ENCODE assay signal across 34 mouse cellular contexts in genomic region chr4:132331960-132332359, GRCm38 (mm10). TPM values are rescaled to one million over a fixed set of nuclear protein-coding genes. Genes with fewer than 3 reads are reported as not detected.
"Had no signal": no experiment of that assay in that cellular context is flagged by ENCODE, and none has a peak within 500 bp of the region (broad histone marks: within the 10 kb centered on the region; RNA-seq: fewer than 3 reads in every experiment).

No protein-coding gene starts in this region.

- H3K27ac ChIP-seq: left cerebral cortex, adult 2 months; limb, embryonic 10.5 days; limb, embryonic 12.5 days; limb, embryonic 13.5 days; limb, embryonic 15.5 days; liver, embryonic 13.5 days; liver, embryonic 14.5 days; liver, embryonic 15.5 days; lung, embryonic 15.5 days; macrophage; midbrain, embryonic 10.5 days; midbrain, embryonic 12.5 days; midbrain, embryonic 13.5 days; midbrain, embryonic 15.5 days; neural tube, embryonic 12.5 days had no signal

- H3K4me3 ChIP-seq: left cerebral cortex, adult 2 months; limb, embryonic 10.5 days; limb, embryonic 12.5 days; limb, embryonic 13.5 days; limb, embryonic 15.5 days; liver, embryonic 12.5 days; liver, embryonic 13.5 days; liver, embryonic 15.5 days; lung, embryonic 15.5 days; megakaryocyte, embryonic 14.5 days; midbrain, embryonic 10.5 days; midbrain, embryonic 12.5 days; midbrain, embryonic 13.5 days; midbrain, embryonic 15.5 days; neural tube, embryonic 12.5 days had no signal

- H3K4me2 ChIP-seq: limb, embryonic 12.5 days; limb, embryonic 13.5 days; limb, embryonic 15.5 days; liver, embryonic 11.5 days; liver, embryonic 12.5 days; liver, embryonic 13.5 days; liver, embryonic 15.5 days; lung, embryonic 14.5 days; lung, embryonic 15.5 days; midbrain, embryonic 11.5 days; midbrain, embryonic 12.5 days; midbrain, embryonic 13.5 days; midbrain, embryonic 15.5 days; neural tube, embryonic 12.5 days had no signal

- DNase-seq: left cerebral cortex, postnatal 4 days; liver; liver, embryonic 13.5 days; liver, postnatal 0 days; lung, adult 18-20 months; lung, adult 2 months; lung, embryonic 14.5 days; lung, postnatal 10 days; lung, postnatal 14 days; lung, postnatal 36 days; lung, postnatal 4 days; midbrain, embryonic 14.5 days had no signal

- H3K27me3 ChIP-seq: limb, embryonic 12.5 days; limb, embryonic 13.5 days; limb, embryonic 15.5 days; liver, embryonic 12.5 days; liver, embryonic 13.5 days; liver, embryonic 15.5 days; lung, embryonic 15.5 days; megakaryocyte, embryonic 14.5 days; midbrain, embryonic 12.5 days; midbrain, embryonic 13.5 days; midbrain, embryonic 15.5 days; neural tube, embryonic 12.5 days had no signal

- H3K9ac ChIP-seq: limb, embryonic 12.5 days; limb, embryonic 15.5 days; liver, embryonic 12.5 days; liver, embryonic 13.5 days; liver, embryonic 14.5 days; liver, embryonic 15.5 days; liver, postnatal 0 days; lung, embryonic 14.5 days; lung, embryonic 15.5 days; midbrain, embryonic 12.5 days; midbrain, embryonic 13.5 days; midbrain, embryonic 15.5 days; neural tube, embryonic 12.5 days had no signal

RNA-seq across cellular contexts. Expression of gene Rab42, which starts 28.8 kb away (rescaled TPM):
- total RNA-seq: liver, adult 2 months; megakaryocyte, adult 5-6 weeks; megakaryocyte-erythroid progenitor cell, adult 5-6 weeks; monocyte, adult 5-6 weeks had no signal
- polyA plus RNA-seq: liver, adult 2 months had no signal
